Mouse (Mus musculus) frontal cortex, postnatal 14 days (tissue): ENCODE data around the gene Arl16.
A peak's percentile ranks its signal among the peaks of the same experiment; 100 is the strongest.

Source experiments
- DNase-seq, 2 experiments: peaks; one replicate each; pipeline ENCODE4 v3.0.0; 2022; ENCODE audit warnings: low spot score in 2 of 2

Gene Arl16

DNA sequence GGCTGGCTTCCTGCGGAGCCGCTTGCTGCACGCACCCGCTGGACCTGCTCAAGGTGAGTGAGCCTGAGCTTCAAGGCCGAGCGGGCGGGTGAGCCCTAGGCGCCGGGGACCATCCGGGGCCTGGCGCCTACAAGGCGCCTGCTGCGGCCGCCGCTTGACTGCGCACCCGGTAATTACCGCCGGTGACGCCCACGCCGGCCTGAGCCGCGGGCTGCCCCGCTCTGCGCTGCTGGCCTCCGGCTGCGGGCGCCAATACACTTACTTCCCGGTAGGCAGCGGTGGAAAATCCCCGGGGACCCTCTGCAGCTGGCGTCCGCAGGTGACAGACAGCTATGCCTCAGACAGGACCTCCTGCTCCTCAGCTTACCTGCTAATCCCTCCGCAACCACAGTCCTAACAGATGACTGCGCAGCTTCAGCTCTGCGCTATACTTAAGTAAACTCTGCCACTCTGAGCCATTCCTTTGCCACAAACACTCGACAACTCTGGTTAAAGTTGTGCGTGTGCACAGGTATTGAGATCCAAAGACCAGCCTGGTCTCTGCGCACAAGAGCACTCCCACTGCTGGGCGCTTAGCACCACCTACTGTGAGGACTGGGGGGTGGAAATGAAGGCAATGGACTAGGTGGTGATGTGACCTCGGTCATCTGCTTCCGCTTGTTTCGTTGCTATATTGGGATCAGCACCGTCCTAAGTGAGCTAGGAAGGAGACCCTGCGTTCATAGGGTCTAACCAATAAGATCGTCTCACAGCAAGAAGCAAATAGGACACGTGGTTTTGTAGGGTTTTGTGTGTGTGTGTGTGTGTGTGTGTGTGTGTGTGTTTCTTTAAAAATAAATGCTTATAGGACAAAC, 24.8 kb upstream of the Arl16 start:
- DNase-seq: no peak

GRCm38 (mm10) chr11:120491317-120492023, 24.1 kb upstream of the Arl16 start, which contains the start of gene Slc25a10:
Slc25a10 (plus strand) TSS chr11:120491840.
- DNase-seq: peak; percentile 71 to 83

DNA sequence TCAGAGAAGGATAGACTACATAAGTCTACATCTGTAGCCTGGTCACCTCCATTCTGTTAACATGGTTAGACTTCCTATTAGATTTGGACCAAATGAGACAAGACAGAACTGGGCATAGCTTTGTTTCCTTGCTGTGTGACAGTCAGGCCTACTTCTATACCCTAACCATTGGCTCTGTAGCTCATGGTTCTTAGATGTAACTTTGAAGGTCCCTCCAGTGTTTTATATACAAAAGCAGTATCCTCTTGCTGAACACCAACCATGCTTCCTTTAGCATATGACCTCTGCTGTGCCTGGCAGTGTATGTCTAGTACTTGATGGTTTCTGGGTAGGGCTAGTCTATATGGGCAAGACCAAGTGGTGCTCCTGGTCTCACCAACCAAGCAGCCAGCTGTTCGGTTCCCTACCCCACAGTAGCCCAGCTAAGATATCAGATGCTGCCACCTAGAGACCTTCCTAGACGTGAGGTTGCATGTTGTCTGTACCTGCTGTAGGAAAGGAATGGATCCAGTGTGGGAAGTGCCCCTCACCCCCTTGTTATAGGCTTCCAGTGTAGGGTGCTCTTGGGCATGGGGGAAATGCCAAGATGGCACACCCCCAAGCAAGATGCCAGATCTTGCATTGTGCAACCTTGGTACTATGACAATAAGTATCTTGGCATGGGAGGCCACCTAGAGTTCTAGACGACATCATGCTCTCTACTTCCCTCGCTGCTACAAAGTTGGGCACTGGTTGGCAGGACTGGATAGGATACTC, 23.1 kb upstream of the Arl16 start:
- DNase-seq: no peak

- peak in 1 of 2 experiments; percentile 36 for DNase-seq
These were observed 21.8 kb upstream of the Arl16 start for GRCm38 (mm10) chr11:120489054-120489761.

DNA sequence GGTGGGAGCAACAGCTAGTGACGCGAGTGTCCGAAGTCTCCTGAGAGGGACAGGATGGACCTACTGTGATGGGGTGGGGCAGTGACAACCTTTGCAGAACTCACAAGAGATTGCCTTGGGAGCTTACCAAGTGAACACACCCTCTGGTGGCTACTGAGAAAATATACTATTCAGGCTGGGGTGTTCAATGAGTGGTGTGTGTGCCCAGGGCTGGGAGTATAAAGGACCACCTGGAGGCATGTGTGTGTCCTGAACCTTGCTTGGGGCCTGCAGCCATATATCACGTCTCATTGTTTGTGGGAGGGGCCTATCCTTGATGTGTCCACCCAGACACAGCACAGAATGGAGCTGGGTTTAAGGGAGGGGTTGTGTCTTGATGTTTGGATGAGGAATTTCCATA, 21.1 kb upstream of the Arl16 start:
- DNase-seq: no peak

DNA sequence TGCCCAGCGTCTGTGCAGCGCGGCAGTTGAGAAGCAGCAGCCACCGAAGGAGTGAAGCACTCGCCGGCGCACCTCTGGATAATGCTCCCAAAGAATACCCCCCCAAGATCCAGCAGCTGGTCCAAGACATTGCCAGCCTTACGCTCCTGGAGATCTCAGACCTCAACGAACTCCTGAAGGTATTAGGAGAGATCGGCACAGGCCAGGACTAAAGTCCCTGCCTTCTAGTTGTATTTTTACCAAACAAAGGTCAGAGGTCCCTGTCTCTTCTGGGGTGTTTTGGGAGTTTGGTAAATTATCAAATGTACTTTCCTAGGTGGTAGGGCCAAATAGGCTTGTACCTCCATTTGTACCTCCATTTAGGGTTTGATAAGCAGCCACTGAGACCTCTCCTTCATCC, 17.8 kb upstream of the Arl16 start:
- DNase-seq: no peak

- DNase-seq: peak; percentile 82 to 86
These were observed 17.0 kb upstream of the Arl16 start, which contains the start of gene Mrpl12 for GRCm38 (mm10) chr11:120484265-120484981. Mrpl12 (plus strand) TSS chr11:120484613.

DNA sequence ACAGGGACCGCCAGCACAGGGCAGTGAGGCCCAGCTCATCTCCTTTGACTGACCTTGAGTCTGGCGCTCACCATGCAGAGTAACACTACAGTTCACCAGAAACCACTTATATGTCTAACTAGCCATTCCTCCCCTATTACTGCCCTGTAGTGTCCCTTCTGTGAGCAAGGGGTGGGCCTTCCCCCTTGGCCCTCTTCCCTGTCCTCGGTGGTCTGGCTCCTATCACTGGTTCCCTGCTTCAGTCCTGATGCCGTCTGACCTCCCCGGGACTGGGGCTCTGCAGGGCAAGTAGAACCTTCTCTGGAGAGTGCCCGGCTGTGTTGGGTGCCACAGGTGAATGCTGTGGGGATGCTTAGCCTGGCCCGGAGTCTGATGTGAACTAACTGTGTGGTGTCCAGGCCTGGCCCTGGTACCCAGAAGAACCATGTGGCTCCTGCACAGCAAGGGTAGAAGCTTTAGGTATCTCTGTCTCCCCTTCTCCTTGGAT, 16.1 kb upstream of the Arl16 start:
- no peak for DNase-seq

DNA sequence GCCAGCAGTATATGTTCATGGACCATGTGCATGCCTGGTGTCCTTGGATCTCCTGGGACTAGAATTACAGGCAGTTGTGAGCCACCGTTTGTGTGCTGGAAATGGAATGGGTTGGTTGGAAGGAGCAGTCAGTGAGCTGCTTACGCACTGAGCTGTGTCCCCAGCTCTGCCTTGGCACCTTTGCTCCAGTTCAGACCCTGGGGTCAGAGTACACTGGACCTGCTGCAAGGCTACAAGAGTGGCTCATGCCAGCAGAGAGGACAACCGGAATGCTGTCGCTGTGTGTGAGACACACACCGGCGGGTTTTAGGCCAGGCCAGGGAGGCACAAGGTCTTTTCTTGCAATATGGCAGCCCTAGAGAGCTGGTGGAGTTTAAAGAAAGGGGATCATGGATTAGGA, 4.6 kb upstream of the Arl16 start:
- DNase-seq: no peak

DNA sequence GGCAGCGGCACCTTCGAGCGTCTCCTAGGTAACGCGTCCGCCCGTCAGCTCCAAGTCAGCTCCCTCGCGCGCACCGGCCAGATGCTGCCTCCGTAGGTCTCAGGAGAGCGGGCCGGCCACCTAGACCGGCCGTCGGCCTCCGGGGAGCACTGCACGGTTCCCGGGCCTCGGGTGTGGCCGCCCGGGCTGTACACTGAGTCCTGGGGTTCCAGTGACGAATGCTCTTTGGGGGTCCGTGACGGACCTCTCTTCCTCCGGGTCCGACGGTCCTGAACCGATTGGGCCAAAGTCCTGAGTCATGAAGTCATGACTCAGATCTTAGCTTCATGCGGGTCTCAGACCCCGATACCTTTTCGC, 307 bp upstream of the Arl16 start:
- no peak for DNase-seq

GRCm38 (mm10) chr11:120465521-120465920, 1.9 kb downstream of the Arl16 start:
- no peak for DNase-seq

- no peak for DNase-seq
These were observed 3.0 kb downstream of the Arl16 start for GRCm38 (mm10) chr11:120464365-120464764.

GRCm38 (mm10) chr11:120463536-120463935, 3.9 kb downstream of the Arl16 start:
- no peak for DNase-seq

DNA sequence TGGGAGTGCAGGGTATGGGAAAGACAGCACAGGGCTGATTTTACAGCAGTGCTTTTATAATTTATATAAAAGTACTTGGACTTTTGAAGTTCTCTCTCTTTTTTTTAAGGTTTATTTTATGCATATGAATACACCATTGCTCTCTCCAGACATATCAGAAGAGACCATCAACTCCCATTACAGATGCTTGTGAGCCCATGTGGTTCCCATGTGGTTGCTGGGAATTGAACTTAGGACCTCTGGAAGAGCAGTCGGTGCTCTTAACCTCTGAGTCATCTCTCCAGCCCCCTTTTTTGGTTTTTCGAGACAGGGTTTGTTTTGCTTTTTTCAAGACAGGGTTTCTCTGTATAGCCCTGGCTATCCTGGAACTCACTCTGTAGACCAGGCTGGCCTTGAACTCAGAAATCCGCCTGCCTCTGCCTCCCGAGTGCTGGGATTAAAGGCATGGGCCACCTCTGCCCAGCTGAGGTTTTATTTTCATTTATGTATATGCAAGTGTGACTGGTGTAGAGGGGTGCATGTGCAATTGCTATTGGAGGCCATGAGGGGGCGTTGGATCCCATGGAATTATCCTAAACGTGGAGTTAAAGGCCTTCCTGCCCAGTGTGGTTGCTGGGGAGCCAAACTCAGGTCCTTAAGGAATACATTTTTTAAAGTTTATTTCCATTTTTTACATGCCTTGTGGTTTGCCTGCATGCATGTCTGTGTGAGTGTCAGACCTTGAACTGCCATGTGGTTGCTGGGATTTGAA, 8.4 kb downstream of the Arl16 start:
- DNase-seq: no peak

- DNase-seq: peak; percentile 53 to 70
These were observed 9.3 kb downstream of the Arl16 start, which contains the start of the genes Oxld1 and Ccdc137 for GRCm38 (mm10) chr11:120457772-120458751. Oxld1 (minus strand) TSS chr11:120458068. Ccdc137 (plus strand) TSS chr11:120458115.

DNA sequence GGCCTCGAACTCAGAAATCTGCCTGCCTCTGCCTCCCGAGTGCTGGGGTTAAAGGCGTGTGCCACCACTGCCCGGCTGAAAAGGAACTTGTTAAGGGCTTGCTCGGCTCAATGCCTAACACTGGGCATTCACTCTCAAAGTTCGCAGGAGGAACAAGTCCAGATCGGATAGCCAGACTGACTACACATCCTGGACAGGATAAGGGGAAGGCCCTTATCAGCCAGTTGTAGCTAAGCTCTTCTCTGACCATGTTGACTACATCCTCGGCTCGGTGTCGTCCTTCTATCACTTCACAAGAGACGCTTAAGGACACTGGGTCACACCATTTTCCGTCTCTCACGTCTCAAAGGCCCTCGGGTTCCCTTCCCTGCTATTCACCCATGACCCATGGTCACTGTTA, 10.0 kb downstream of the Arl16 start:
- DNase-seq: no peak

GRCm38 (mm10) chr11:120455413-120455812, 12.0 kb downstream of the Arl16 start:
- no peak for DNase-seq

DNA sequence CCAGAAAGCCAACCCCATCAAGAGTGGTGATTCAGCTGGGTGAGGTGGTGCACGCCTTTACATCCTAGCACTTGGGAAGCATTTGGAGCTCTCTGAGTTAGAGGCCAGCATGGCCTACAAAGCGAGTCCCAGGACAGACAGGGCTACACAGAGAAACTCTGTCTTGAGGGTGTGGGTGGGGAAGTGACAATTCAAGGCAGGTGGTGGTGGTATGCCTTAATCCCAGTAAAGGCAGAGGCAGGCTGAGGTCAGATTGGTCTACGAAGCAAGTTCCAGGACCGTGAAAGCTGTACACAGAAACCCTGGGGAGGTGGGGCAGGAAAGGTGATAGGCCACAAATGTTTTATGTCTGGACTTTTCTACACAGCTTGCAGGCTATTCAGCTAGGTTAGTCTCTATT, 12.4 kb downstream of the Arl16 start:
- DNase-seq: no peak

GRCm38 (mm10) chr11:120453306-120453705, 14.1 kb downstream of the Arl16 start, which contains the start of gene Pde6g:
Pde6g (minus strand) TSS chr11:120453500.
- DNase-seq: no peak
